Mouse (Mus musculus) cortical plate, adult 2 months (tissue): ENCODE measurements around the gene Txk.

ENCODE experiments used
- CTCF ChIP-seq: fragments of 200-500 bp; IDR thresholded peaks from 2 replicates; pipeline ENCODE4 v1.5.1; 2011; ENCODE audit warnings: mild to moderate bottlenecking, control low read depth, low read length; ENCODE audit not compliant: insufficient read depth; ENCODE audit errors: extremely low read depth
- POLR2A ChIP-seq: fragments of 200-500 bp; IDR thresholded peaks from 2 replicates; pipeline ENCODE4 v1.6.1; 2011; ENCODE audit warnings: mild to moderate bottlenecking, low read length, control low read depth; ENCODE audit not compliant: insufficient read depth; ENCODE audit errors: extremely low read depth

GRCm38 (mm10) chr5:72735763-72736162 lies 16.8 kb downstream of the Txk start:
- TF ChIP-seq POLR2A (no peak), CTCF (no peak)
